Mouse (Mus musculus) testis, adult 2 months (tissue): ENCODE results near the gene Dusp12. TPM values are rescaled to one million over a fixed set of nuclear protein-coding genes. Genes with fewer than 3 reads are reported as not detected.

Experiments used
- H3K27ac ChIP-seq: fragments of 200-500 bp; 2 replicates; pipeline ENCODE4 v1.5.1; 2012; ENCODE audit warnings: low read depth, low read length; ENCODE audit not compliant: control insufficient read depth, insufficient read depth
- H3K27me3 ChIP-seq: fragments of 200-500 bp; 2 replicates; pipeline ENCODE4 v1.6.1; 2012; ENCODE audit warnings: mild to moderate bottlenecking, low read length, moderate library complexity; ENCODE audit not compliant: control insufficient read depth, insufficient read depth
- H3K36me3 ChIP-seq: fragments of 200-500 bp; 2 replicates; pipeline ENCODE4 v1.6.1; 2012; ENCODE audit warnings: mild to moderate bottlenecking, low read length; ENCODE audit not compliant: control insufficient read depth, insufficient read depth
- H3K4me1 ChIP-seq: fragments of 200-500 bp; 2 replicates; pipeline ENCODE4 v1.6.1; 2012; ENCODE audit warnings: low read length; ENCODE audit not compliant: control insufficient read depth, insufficient read depth
- H3K4me3 ChIP-seq: fragments of 200-500 bp; 2 replicates; pipeline ENCODE4 v1.5.1; 2012; ENCODE audit warnings: low read depth, mild to moderate bottlenecking, low read length, moderate library complexity, mixed read lengths; ENCODE audit not compliant: control insufficient read depth
- CTCF ChIP-seq: fragments of 200-500 bp; IDR thresholded peaks from 2 replicates; pipeline ENCODE4 v1.5.1; 2012; ENCODE audit warnings: low read depth, mild to moderate bottlenecking, inconsistent platforms, low read length, moderate library complexity; ENCODE audit not compliant: control insufficient read depth, insufficient read depth, insufficient replicate concordance
- POLR2A ChIP-seq: fragments of 200-500 bp; IDR thresholded peaks from 2 replicates; pipeline ENCODE4 v1.6.1; 2012; ENCODE audit warnings: low read depth, mild to moderate bottlenecking, inconsistent platforms, low read length, moderate library complexity; ENCODE audit not compliant: control insufficient read depth
- polyA plus RNA-seq: library from polyadenylated mRNA; depleted of rRNA; stranded (reverse); fragments of >200 nt; gene quantifications from 2 replicates; pipeline ENCODE4 v1.2.3, GENCODE M21; 2012

Dusp12 gene
- polyA plus RNA-seq, 1 experiment, result 6.2 TPM

GRCm38 (mm10) chr1:170896651-170897281 is 11.4 kb upstream of the Dusp12 start:
- Histone ChIP-seq H3K4me1 (peaks cover 3% of the 10 kb centered on the region), H3K27ac (no peak overlapping the region), H3K4me3 (no peak overlapping the region), H3K27me3 (no peaks in the 10 kb centered on the region), H3K36me3 (no peaks in the 10 kb centered on the region)
- TF ChIP-seq CTCF, result no peak

- Histone ChIP-seq H3K4me1 (no peaks in the 10 kb centered on the region), H3K4me3 (no peak overlapping the region), H3K27ac (no peak overlapping the region), H3K36me3 (no peaks in the 10 kb centered on the region), H3K27me3 (no peaks in the 10 kb centered on the region)
- TF ChIP-seq POLR2A, result no peak
- TF ChIP-seq CTCF, result no peak
Observed at GRCm38 (mm10) chr1:170894603-170895602, 9.6 kb upstream of the Dusp12 start.

- Histone ChIP-seq H3K36me3 (no peaks in the 10 kb centered on the region), H3K4me3 (no peak overlapping the region), H3K27me3 (no peaks in the 10 kb centered on the region), H3K4me1 (no peaks in the 10 kb centered on the region), H3K27ac (no peak overlapping the region)
- TF ChIP-seq CTCF (no peak), POLR2A (no peak)
Observed at GRCm38 (mm10) chr1:170892279-170892678, 6.9 kb upstream of the Dusp12 start.

GRCm38 (mm10) chr1:170891646-170892045 is 6.3 kb upstream of the Dusp12 start:
- Histone ChIP-seq H3K27me3 (no peaks in the 10 kb centered on the region), H3K4me1 (no peaks in the 10 kb centered on the region), H3K27ac (no peak overlapping the region), H3K36me3 (no peaks in the 10 kb centered on the region), H3K4me3 (no peak overlapping the region)
- TF ChIP-seq POLR2A, result no peak
- TF ChIP-seq CTCF, result no peak

- Histone ChIP-seq H3K27me3 (no peaks in the 10 kb centered on the region), H3K36me3 (no peaks in the 10 kb centered on the region), H3K4me1 (peaks cover 2% of the 10 kb centered on the region; the same call in 1 of the 2 replicates), H3K27ac (no peak overlapping the region), H3K4me3 (no peak overlapping the region)
- TF ChIP-seq CTCF, result no peak
- TF ChIP-seq POLR2A, result no peak
Observed at GRCm38 (mm10) chr1:170889310-170889709, 4.0 kb upstream of the Dusp12 start.

GRCm38 (mm10) chr1:170886044-170886458 is 711 bp upstream of the Dusp12 start:
- Histone ChIP-seq H3K27ac (no peak overlapping the region), H3K27me3 (no peaks in the 10 kb centered on the region), H3K4me1 (peaks cover 2% of the 10 kb centered on the region; the same call in 1 of the 2 replicates), H3K4me3 (peak overlapping the region; percentile 34), H3K36me3 (no peaks in the 10 kb centered on the region)
- TF ChIP-seq POLR2A, result no peak
- TF ChIP-seq CTCF, result no peak

- Histone ChIP-seq H3K27me3 (no peaks in the 10 kb centered on the region), H3K27ac (no peak overlapping the region), H3K36me3 (no peaks in the 10 kb centered on the region; the same call in 1 of the 2 replicates), H3K4me1 (peaks cover 2% of the 10 kb centered on the region; the same call in 1 of the 2 replicates), H3K4me3 (peak overlapping the region; percentile 89; the same call in 1 of the 2 replicates)
- no peak for TF ChIP-seq CTCF
- TF ChIP-seq POLR2A, result no peak
Observed at GRCm38 (mm10) chr1:170884390-170884789, 950 bp downstream of the Dusp12 start.
